Mouse (Mus musculus) liver, embryonic 14.5 days (tissue): ENCODE measurements at regions not wholly inside any gene's neighbourhood (a gene's known extent, or its start where the extent isn't known, plus 50 kb on each side); places are given as distances from the start of the nearest gene placed in this dataset.

Source experiments
- CTCF ChIP-seq: IDR thresholded peaks from 2 replicates; pipeline ENCODE4 v1.5.1; 2016; ENCODE audit warnings: antibody characterized with exemption, low read depth, control low read depth
- EP300 ChIP-seq: IDR thresholded peaks from 2 replicates; pipeline ENCODE4 v1.6.1; 2016; ENCODE audit warnings: antibody characterized with exemption, low read depth

GRCm38 (mm10) chr1:88909314-88909713, 160.9 kb upstream of the Sh3bp4 start:
- no peak for TF ChIP-seq CTCF
- TF ChIP-seq EP300, result no peak
